Mouse (Mus musculus): ENCODE results near the gene Bcl2l14.

Bcl2l14 gene

DNA sequence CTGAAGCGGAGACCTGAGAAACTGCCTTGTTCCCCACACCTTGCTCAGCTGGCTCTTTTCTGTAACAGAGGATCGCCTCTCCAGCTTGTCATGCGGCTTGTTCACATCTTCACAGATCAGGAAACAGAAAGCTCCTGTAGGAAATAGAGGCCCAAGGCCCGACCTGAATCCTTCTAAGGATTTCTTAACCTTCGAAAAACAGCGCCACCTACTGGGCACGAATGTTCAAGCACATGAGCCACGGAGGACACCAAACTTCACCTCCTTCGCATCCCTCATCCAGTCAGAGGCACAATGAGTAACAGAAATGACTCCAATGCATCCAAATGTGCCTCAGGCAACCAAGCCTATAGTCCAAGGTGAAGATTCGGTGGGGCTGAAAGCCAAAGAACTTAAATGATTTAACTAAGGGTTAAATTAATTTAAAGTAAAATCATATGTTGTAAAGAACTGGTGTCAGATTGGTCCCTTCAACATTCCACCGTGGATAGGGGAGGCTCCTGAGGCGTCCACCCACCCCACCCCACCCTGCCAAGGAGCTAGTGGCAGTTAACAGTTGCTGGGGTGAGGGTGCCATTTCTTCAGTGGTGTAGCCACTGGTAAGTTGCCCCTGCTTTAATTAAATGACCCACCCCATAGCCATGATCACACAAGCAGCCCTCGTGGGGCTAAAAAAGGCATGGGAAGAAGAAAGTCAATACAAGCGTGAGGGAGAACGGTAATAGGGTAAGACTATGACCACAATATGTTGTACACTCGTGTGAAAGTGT lies 7.0 kb downstream of the Bcl2l14 start:
- peak; percentile 36 to 78 for DNase-seq (ENCODE audit: low spot score in 2 of 2)

- DNase-seq (ENCODE audit: low spot score in 2 of 2) = no peak
These were observed 7.6 kb downstream of the Bcl2l14 start for GRCm38 (mm10) chr6:134403684-134404070.

DNA sequence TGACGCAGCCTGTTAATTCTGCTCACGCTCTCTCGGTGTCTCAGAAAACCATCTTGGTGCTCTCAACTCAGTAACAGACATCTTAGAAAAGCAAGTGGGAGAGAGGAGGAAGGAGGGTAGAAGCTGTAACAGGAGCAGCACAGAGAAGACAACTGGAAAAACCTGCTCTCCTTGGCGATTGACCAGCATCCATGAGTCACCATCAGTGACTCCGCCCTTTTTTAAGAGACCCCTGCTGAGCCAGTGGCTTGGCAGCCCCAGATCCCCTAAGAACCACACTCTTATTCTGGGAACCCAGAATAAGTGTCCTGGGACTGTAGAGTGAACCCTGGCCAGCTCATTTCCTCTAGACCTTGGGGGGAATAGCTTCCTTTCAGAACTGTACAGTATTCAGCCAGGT lies 11.1 kb downstream of the Bcl2l14 start:
- DNase-seq (ENCODE audit: low spot score in 2 of 2) = no peak

DNA sequence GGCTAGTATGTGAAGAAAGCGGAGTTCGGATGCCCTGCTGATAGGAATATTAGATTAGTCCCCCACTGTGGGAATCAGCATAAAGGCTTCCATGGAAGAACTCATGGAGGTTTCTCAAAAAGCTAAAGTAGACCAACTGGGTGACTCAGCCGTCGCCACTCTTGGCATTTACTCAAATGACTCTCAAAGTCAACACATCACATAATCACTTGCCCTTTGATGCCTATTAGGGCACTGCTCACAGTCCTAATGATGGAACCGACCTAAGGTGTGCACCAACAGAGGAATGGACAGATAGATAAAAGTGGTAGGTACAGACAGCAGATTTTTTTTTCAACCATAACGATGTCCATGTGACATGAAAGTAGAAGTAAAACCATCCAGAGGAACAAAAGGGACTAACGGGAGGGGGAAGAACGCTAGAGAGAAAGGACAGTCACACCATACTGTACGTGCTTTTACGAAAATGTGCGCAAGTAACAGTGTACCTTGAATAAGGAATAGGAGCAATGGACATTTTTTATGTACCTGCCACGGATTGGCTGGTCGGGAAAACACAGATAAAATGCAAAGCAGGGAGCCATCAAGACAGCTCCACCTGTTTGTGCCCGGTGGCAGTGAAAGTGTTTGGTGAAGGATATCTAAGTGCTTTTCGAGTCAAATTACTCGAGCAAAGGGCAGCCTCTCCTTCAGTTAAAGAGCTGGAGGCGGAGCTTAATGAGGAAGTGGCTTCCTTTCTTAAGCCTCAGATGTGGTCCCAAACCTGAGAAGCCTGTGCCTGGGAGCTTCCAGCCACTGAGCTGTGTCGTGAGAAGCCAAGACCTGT lies 17.8 kb downstream of the Bcl2l14 start:
- DNase-seq (ENCODE audit: low spot score in 2 of 2) = peak in 1 of 2 experiments; percentile 20

- no peak for DNase-seq (ENCODE audit: low spot score in 2 of 2)
These were observed 18.4 kb downstream of the Bcl2l14 start for GRCm38 (mm10) chr6:134414532-134414883.

- DNase-seq (ENCODE audit: low spot score in 2 of 2) = no peak
These were observed 20.5 kb downstream of the Bcl2l14 start for GRCm38 (mm10) chr6:134416556-134417105.

DNA sequence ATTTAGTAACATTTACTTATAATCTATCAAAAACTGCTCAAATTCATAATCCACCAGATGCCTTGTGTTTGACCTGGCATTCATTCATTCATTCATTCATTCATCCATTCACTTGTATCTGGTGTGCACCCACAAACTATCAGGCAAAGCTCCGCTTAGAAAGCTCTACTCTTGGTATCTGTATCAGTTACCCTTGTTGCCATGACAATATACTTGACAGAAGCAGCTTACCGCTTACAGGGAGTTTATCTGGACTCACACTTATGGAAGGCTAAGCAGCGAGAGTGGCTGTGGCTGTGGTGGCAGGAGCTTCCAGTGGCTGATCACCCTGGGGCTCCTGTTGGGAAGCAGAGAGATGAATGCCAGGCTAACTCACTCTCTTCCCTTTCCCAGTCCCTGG lies 21.8 kb downstream of the Bcl2l14 start:
- DNase-seq (ENCODE audit: low spot score in 2 of 2) = no peak

GRCm38 (mm10) chr6:134420375-134420774 lies 24.3 kb downstream of the Bcl2l14 start:
- DNase-seq (ENCODE audit: low spot score in 2 of 2) = no peak

GRCm38 (mm10) chr6:134421921-134422320 lies 25.8 kb downstream of the Bcl2l14 start:
- DNase-seq (ENCODE audit: low spot score in 2 of 2) = no peak

DNA sequence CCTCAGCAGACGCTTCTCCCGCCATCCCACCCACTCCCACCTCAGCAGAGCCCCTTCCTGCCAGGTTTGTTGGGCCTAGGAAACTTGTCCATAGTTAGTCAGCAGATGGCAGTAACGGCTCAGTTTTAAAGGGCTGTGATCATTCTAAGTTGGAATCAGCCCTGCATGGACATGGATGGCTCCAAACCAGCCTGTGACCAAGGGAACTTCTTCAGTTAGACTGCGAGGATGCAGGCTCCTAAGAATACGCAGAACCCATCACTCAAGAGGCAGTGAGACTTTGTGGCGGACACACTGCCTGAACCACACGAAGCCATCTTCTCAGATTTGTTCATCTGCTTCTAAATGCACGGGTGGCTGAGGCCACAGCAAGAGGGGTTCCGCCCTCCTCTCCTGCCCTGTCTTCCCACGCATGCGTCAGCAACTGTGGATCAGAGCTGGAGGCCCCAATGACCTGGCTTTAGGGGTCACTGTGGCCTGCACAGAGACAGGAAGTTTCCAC lies 29.1 kb downstream of the Bcl2l14 start:
- DNase-seq (ENCODE audit: low spot score in 2 of 2) = peak in 1 of 2 experiments; percentile 35

GRCm38 (mm10) chr6:134427165-134427564 lies 31.0 kb downstream of the Bcl2l14 start:
- DNase-seq (ENCODE audit: low spot score in 2 of 2) = no peak

- no peak for DNase-seq (ENCODE audit: low spot score in 2 of 2)
These were observed 32.3 kb downstream of the Bcl2l14 start for GRCm38 (mm10) chr6:134428455-134428854.

DNA sequence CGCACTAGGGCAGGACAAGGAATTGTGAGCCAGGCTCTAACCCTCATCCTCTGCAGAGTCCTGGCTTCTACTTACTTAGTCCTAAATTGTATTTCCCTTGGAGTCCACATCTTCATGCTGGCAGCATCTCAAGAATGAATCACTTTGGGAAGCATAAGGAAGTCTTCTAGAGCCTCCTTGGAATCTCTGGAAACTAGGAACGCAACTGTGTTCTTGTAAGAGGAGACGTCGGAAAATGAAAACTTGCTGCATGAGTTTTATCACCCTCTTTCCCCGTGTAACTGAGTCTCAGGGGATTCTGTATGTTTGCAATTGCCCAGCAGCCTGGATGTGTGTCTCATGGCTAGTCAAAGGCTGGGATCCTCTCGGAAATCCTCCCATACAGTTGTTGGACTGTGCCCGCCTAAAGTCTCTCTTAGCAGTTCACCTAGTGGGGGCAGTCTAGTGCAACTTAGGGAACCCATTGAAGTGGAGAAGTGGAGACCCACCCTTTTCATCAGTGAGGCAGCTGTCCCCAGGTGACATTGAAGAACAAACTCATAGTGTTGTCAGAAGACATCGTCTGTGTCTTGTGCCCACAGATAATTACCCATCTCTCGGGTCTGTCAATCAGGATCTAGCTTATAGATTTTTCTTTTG lies 34.2 kb downstream of the Bcl2l14 start:
- DNase-seq (ENCODE audit: low spot score in 2 of 2) = no peak

DNA sequence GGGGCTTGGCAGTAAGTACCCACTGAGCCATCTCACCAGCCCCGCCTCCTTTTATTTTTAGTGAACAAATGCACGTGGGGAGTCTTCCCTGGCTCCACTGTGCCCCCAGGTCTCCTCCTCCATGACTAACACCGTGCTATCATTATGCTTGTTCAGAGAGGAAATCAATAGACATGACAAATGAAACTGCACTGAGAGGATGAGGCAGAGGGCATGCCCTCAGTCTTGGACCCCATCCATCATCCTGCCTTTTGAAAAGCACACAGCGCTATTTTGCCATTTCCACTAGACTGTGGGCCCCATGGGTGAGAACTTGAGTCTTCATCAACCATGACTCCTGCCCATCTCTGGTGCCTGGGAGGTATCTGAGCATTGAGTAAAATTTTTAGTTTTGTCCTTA lies 35.5 kb downstream of the Bcl2l14 start:
- DNase-seq (ENCODE audit: low spot score in 2 of 2) = no peak

- no peak for DNase-seq (ENCODE audit: low spot score in 2 of 2)
These were observed 37.2 kb downstream of the Bcl2l14 start for GRCm38 (mm10) chr6:134433281-134433680.

- DNase-seq (ENCODE audit: low spot score in 2 of 2) = no peak
These were observed 37.9 kb downstream of the Bcl2l14 start for GRCm38 (mm10) chr6:134434044-134434443.

DNA sequence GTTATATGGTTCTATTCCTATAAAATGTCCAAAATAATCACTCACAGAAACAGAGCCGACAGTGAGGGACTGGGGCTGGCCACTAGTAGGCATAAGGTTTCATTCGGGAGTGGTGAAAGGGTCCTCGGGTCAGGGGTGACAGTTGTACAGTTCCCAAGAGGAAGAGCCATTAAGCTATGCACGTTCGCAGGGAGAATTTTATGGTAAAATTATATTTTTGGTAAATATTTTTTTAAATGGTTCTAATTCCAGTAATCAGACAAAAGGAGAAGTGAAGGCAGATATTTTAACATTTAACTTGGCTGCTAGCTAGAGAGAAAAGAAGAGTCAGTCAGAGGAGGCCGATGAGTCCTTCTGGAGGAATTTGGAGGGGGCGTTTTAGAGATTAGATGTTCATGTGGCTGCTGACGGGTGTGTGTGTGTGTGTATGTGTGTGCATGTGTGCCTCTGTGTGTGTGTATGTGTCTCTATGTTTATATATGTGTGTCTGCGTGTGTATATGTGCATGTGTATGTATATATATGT lies 38.8 kb downstream of the Bcl2l14 start:
- no peak for DNase-seq (ENCODE audit: low spot score in 2 of 2)

DNA sequence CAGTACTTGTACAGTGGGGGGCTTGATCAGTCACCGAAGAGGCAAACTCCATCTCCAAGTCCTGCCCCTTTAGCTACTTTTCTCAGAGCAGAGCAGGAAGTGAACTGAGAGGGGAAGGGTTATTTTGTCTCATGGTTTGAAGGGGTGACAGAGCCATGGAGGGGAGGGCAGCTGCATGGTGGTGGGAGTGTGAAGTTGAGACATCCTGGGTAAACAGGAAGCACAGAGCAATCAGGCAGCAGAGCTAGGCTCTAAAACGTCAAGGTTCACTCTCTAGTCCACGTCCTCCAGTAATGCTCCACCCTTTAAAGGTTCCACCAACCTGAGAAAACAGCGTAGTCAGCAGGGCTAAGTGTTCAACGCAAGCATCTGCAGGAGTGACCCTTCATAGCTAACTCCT lies 40.8 kb downstream of the Bcl2l14 start:
- no peak for DNase-seq (ENCODE audit: low spot score in 2 of 2)

GRCm38 (mm10) chr6:134439401-134440021 lies 43.4 kb downstream of the Bcl2l14 start:
- DNase-seq (ENCODE audit: low spot score in 2 of 2) = no peak

DNA sequence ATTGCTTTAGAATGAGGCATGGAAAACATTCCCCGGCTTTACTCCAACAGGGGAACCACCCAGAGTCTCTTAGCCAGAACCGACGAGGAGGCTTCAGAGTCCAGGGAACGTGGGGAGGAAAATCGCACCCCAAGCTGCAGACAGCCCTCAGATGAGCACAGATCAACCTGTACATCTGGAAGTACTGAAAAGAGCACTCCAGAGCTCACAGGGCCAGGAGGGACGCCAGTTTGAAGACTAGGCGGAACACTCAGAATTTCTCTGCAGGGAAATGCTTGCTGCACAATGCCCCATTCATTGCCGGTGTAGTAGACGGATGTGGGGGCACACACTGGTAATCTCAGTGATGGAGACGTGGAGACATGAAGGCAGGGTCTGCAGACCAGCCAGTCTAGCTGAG lies 43.9 kb downstream of the Bcl2l14 start:
- DNase-seq (ENCODE audit: low spot score in 2 of 2) = no peak

GRCm38 (mm10) chr6:134441716-134442115 lies 45.6 kb downstream of the Bcl2l14 start:
- no peak for DNase-seq (ENCODE audit: low spot score in 2 of 2)
